Mouse (Mus musculus) olfactory bulb, adult 2 months (tissue): ENCODE data around the gene Olfr58. TPM values are rescaled to one million over a fixed set of nuclear protein-coding genes. Genes with fewer than 3 reads are reported as not detected.
"Not testable (repeated sequence)": the region's sequence is repeated elsewhere in the genome, so short reads cannot be mapped to it uniquely, and the experiment has no call there.

ENCODE experiments used
- H3K27ac ChIP-seq: fragments of 200-500 bp; 2 replicates; pipeline ENCODE4 v1.5.1; 2012; ENCODE audit warnings: low read depth, low read length; ENCODE audit not compliant: insufficient read depth
- H3K4me1 ChIP-seq: fragments of 200-500 bp; 2 replicates; pipeline ENCODE4 v1.6.1; 2012; ENCODE audit warnings: low read length; ENCODE audit not compliant: control insufficient read depth, insufficient read depth
- H3K4me3 ChIP-seq: fragments of 200-500 bp; 2 replicates; pipeline ENCODE4 v1.5.1; 2012; ENCODE audit warnings: mild to moderate bottlenecking, low read depth, low read length, moderate library complexity; ENCODE audit not compliant: insufficient read depth
- CTCF ChIP-seq: fragments of 200-500 bp; IDR thresholded peaks from 2 replicates; pipeline ENCODE4 v1.5.1; 2012; ENCODE audit warnings: low read depth, mild to moderate bottlenecking, low read length, moderate library complexity; ENCODE audit not compliant: insufficient read depth
- POLR2A ChIP-seq: fragments of 200-500 bp; IDR thresholded peaks from 2 replicates; pipeline ENCODE4 v1.6.1; 2012; ENCODE audit warnings: mild to moderate bottlenecking, low read depth, low read length, moderate library complexity; ENCODE audit not compliant: insufficient read depth
- WGBS: fragments of 180-500 bp; shearing (Covaris S2); methylation state at CpG from one replicate; pipeline ENCODE4 v1.1.7; 2018; 5-methylcytosine and 5-hydroxymethylcytosine counted together
- polyA plus RNA-seq: library from polyadenylated mRNA; stranded (reverse); fragments of >200 nt; gene quantifications from 2 replicates; pipeline ENCODE4 v1.2.4, GENCODE M21; 2012; ENCODE audit warnings: low replicate concordance; ENCODE audit not compliant: missing spikeins, insufficient read depth, insufficient read length

Gene Olfr58
- not detected in 2 replicates for polyA plus RNA-seq

GRCm38 (mm10) chr9:19779983-19780382 lies at the start of gene Olfr58:
Gene Olfr58 (plus strand): TSS chr9:19780283.
- Histone ChIP-seq H3K4me3 (no peak within 1 kb of the TSS), H3K27ac (no peak within 1 kb of the TSS), H3K4me1 (no peaks in the 10 kb centered on the region)
- TF ChIP-seq POLR2A (no peak), CTCF (no peak)

GRCm38 (mm10) chr9:19769136-19769535 lies 10.9 kb upstream of the Olfr58 start:
- WGBS, result 85% methylated on average over 14 of the region's 14 CpGs
- TF ChIP-seq CTCF, result no peak
- TF ChIP-seq POLR2A, result no peak
- Histone ChIP-seq H3K4me3 (no peak overlapping the region), H3K4me1 (no peaks in the 10 kb centered on the region), H3K27ac (no peak overlapping the region)

- no peak for TF ChIP-seq POLR2A
- no peak for TF ChIP-seq CTCF
- H3K27ac ChIP-seq, result no peak overlapping the region
- no peak overlapping the region for H3K4me3 ChIP-seq
- no peaks in the 10 kb centered on the region for H3K4me1 ChIP-seq
- WGBS, result 94% methylated on average over 14 of the region's 14 CpGs
These were observed 10.4 kb upstream of the Olfr58 start for GRCm38 (mm10) chr9:19769701-19770100.

- no peak for TF ChIP-seq POLR2A
- no peak for TF ChIP-seq CTCF
- Histone ChIP-seq H3K4me3 (no peak overlapping the region), H3K27ac (no peak overlapping the region), H3K4me1 (no peaks in the 10 kb centered on the region)
- 76% methylated on average over 1 of the region's 1 CpGs for WGBS
These were observed 22.9 kb downstream of the Olfr58 start for GRCm38 (mm10) chr9:19803000-19803399.

GRCm38 (mm10) chr9:19804606-19805005 lies 24.5 kb downstream of the Olfr58 start, which contains the start of gene Olfr859:
Gene Olfr859 (plus strand): TSS chr9:19804906.
- H3K4me3 ChIP-seq, H3K27ac ChIP-seq, H3K4me1 ChIP-seq: not testable (repeated sequence)
- WGBS, result 47% methylated on average over 1 of the region's 1 CpGs

Other genes starting within 250 kb of the Olfr58 start
- gene Olfr853, start 239.2 kb upstream of the Olfr58 start, polyA plus RNA-seq, result not detected in 2 replicates
- gene Olfr854, start 212.9 kb upstream of the Olfr58 start, polyA plus RNA-seq, result not detected in 2 replicates
- gene Olfr855, start 197.7 kb upstream of the Olfr58 start, polyA plus RNA-seq, result not detected in 2 replicates
- not detected in 2 replicates for gene Zfp317, start 158.2 kb upstream of the Olfr58 start, polyA plus RNA-seq
- not detected in 2 replicates for gene Olfr857, start 70.8 kb upstream of the Olfr58 start, polyA plus RNA-seq
- gene Olfr859, start 24.6 kb downstream of the Olfr58 start, polyA plus RNA-seq, result not detected in 2 replicates
- not detected in 2 replicates for gene Olfr860, start 69.5 kb downstream of the Olfr58 start, polyA plus RNA-seq
- gene Olfr862, start 107.7 kb downstream of the Olfr58 start, polyA plus RNA-seq, result not detected in 2 replicates
- gene Olfr77, start 136.6 kb downstream of the Olfr58 start, polyA plus RNA-seq, result not detected in 2 replicates
- gene Olfr866, start 247.8 kb downstream of the Olfr58 start, polyA plus RNA-seq, result not detected in 2 replicates